Mouse (Mus musculus) limb, embryonic 12.5 days (tissue): ENCODE data around the gene AC129217.1. TPM values are rescaled to one million over a fixed set of nuclear protein-coding genes. Genes with fewer than 3 reads are reported as not detected.

Experiments
- microRNA-seq: library from miRNA; unstranded; fragments of <30 nt; microRNA quantifications from one replicate; pipeline ENCODE4, GENCODE M21; 2017
- polyA plus RNA-seq: library from polyadenylated mRNA; unstranded; fragments of >200 nt; fragmentation: Nextera tagmentation; extraction: Ambion mirVana; gene quantifications from 2 replicates; pipeline ENCODE4 v1.2.1, GENCODE M21; 2016

The AC129217.1 gene
- polyA plus RNA-seq, 1 experiment from 2014 or later, result not detected

Small RNAs within 50 kb of the gene (microRNA-seq; reads per million reads assigned to microRNA genes)
- not detected for gene Mir5136

Other genes starting within 250 kb of the AC129217.1 start
- 0.26 TPM in 1 of 2 replicates, not detected in the other for gene Slc22a8, start 238.5 kb upstream of the AC129217.1 start, polyA plus RNA-seq
- not detected in 2 replicates for gene Slc22a6, start 211.7 kb upstream of the AC129217.1 start, polyA plus RNA-seq
- gene Chrm1, start 166.0 kb upstream of the AC129217.1 start, polyA plus RNA-seq, result 0.41 and 0.47 TPM in 2 replicates
- 114 and 115 TPM in 2 replicates for gene Slc3a2, start 106.4 kb upstream of the AC129217.1 start, polyA plus RNA-seq
- gene Wdr74, start 93.9 kb upstream of the AC129217.1 start, polyA plus RNA-seq, result 92.4 and 96.6 TPM in 2 replicates
- gene 1700092M07Rik, start 89.1 kb upstream of the AC129217.1 start, polyA plus RNA-seq, result 2.7 and 3.5 TPM in 2 replicates
- gene Stx5a, start 88.4 kb upstream of the AC129217.1 start, polyA plus RNA-seq, result 168 and 169 TPM in 2 replicates
- gene Nxf1, start 72.7 kb upstream of the AC129217.1 start, polyA plus RNA-seq, result 219 and 237 TPM in 2 replicates
- 206 and 215 TPM in 2 replicates for gene Tmem223, start 58.8 kb upstream of the AC129217.1 start, polyA plus RNA-seq
- 50.2 and 51.5 TPM in 2 replicates for gene Tmem179b, start 55.3 kb upstream of the AC129217.1 start, polyA plus RNA-seq
- 38.8 and 41.8 TPM in 2 replicates for gene Taf6l, start 43.4 kb upstream of the AC129217.1 start, polyA plus RNA-seq
- 174 and 189 TPM in 2 replicates for gene Polr2g, start 31.2 kb upstream of the AC129217.1 start, polyA plus RNA-seq
- gene Zbtb3, start 27.2 kb upstream of the AC129217.1 start, polyA plus RNA-seq, result 6.1 and 6.2 TPM in 2 replicates
- 70.3 and 77.2 TPM in 2 replicates for gene Ttc9c, start 10.4 kb upstream of the AC129217.1 start, polyA plus RNA-seq
- gene Hnrnpul2, start 9.8 kb upstream of the AC129217.1 start, polyA plus RNA-seq, result 6.0 and 6.7 TPM in 2 replicates
- 43.1 and 43.2 TPM in 2 replicates for gene Bscl2, start 7.7 kb downstream of the AC129217.1 start, polyA plus RNA-seq
- gene Gng3, start 9.4 kb downstream of the AC129217.1 start, polyA plus RNA-seq, result 10.7 and 12.0 TPM in 2 replicates
- 0.24 and 0.58 TPM in 2 replicates for gene Lrrn4cl, start 21.0 kb downstream of the AC129217.1 start, polyA plus RNA-seq
- gene Ubxn1, start 41.7 kb downstream of the AC129217.1 start, polyA plus RNA-seq, result 184 and 185 TPM in 2 replicates
- 64.0 and 66.0 TPM in 2 replicates for gene Uqcc3, start 51.1 kb downstream of the AC129217.1 start, polyA plus RNA-seq
- 82.5 and 112 TPM in 2 replicates for gene Lbhd1, start 54.0 kb downstream of the AC129217.1 start, polyA plus RNA-seq
- gene Gm49403, start 54.2 kb downstream of the AC129217.1 start, polyA plus RNA-seq, result not detected in 2 replicates
- 112 and 114 TPM in 2 replicates for gene 1810009A15Rik, start 59.1 kb downstream of the AC129217.1 start, polyA plus RNA-seq
- gene Gm49416, start 59.2 kb downstream of the AC129217.1 start, polyA plus RNA-seq, result not detected in 2 replicates
- gene Ints5, start 63.2 kb downstream of the AC129217.1 start, polyA plus RNA-seq, result 48.9 and 51.3 TPM in 2 replicates
- gene Ganab, start 68.3 kb downstream of the AC129217.1 start, polyA plus RNA-seq, result 116 and 117 TPM in 2 replicates
- 53.5 and 53.6 TPM in 2 replicates for gene B3gat3, start 90.6 kb downstream of the AC129217.1 start, polyA plus RNA-seq
- 2.4 and 2.6 TPM in 2 replicates for gene Rom1, start 99.6 kb downstream of the AC129217.1 start, polyA plus RNA-seq
- 34.6 and 34.9 TPM in 2 replicates for gene Eml3, start 99.8 kb downstream of the AC129217.1 start, polyA plus RNA-seq
- gene Mta2, start 112.1 kb downstream of the AC129217.1 start, polyA plus RNA-seq, result 227 and 231 TPM in 2 replicates
- gene Tut1, start 124.1 kb downstream of the AC129217.1 start, polyA plus RNA-seq, result 37.9 and 39.7 TPM in 2 replicates
- 472 and 476 TPM in 2 replicates for gene Eef1g, start 137.3 kb downstream of the AC129217.1 start, polyA plus RNA-seq
- gene Ahnak, start 159.5 kb downstream of the AC129217.1 start, polyA plus RNA-seq, result 20.5 and 24.1 TPM in 2 replicates